Mouse (Mus musculus) adrenal gland, postnatal 10 days (tissue): ENCODE data around the gene Gpsm2. TPM values are rescaled to one million over a fixed set of nuclear protein-coding genes. Genes with fewer than 3 reads are reported as not detected.

Experiments used
- DNase-seq: peaks from one replicate; pipeline ENCODE4 v3.0.0; 2021; ENCODE audit warnings: mixed read lengths
- long read RNA-seq, 2 experiments: library from polyadenylated mRNA; stranded (forward); transcript quantifications; one replicate each; pipeline ENCODE4 v2.0.0; 2021
- total RNA-seq, 2 experiments: library from RNA; stranded (reverse); gene quantifications; 2 replicates each; pipeline ENCODE4 v1.2.3; 2021

Gpsm2 gene
- total RNA-seq: 10 to 100 TPM; 12.7 to 13.1 TPM
- long read RNA-seq, experiment 1, transcript Gpsm2-201 (15 exons, 3,498 nt): major isoform, 10 of 23 reads
- long read RNA-seq, experiment 1, partial matches to known transcripts: 3 of 23 reads
- long read RNA-seq, experiment 1, other reads (novel, unspliced or antisense): 10 of 23 reads
- long read RNA-seq, experiment 2, partial matches to known transcripts: 0 of 2 reads
- long read RNA-seq, experiment 2, other reads (novel, unspliced or antisense): 1 of 2 reads

DNA sequence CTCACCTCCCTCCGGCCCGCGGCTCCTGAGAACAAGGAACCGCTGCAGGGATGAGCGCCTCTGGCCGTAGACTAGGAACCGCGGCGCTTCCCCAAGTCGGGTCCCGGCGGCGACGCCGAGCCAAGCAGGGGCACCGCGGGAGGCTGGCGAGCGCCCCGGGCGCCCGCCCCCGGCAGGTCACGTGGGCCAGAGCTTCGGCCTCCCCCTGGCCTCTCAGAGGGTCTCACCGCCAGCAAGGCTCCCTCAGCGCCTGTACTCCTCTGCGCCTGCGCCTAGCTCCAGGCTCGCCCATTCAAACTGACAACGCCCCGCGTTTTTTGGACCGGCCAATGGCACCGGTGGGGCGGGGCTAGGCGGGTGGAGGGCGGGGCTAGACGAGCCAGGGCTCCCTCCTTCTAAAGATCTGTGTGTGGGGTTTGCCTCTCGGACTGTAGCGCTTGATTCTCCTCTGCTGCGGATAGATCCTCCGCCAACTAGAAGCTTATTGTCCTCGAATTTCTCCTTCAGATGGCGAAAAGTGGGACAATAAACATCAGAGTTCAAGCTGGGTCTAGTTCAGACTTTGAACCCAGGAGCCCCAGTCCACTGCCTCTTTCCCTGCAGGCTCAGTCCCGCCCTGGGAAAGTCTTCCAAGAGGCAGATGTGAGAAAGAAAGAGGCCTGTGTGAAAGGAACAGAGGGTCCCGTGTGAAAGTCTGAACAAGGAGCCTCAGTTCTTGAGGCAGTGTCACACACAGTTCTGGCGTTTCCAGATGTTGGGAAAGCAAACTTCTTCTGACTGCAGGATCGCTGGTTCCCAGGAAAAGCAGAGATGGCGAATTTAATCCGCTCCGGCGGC is at the start of gene Gpsm2:
Gpsm2 (minus strand) TSS at position 274 of the 837 bp plus-strand sequence.
- DNase-seq: peak; percentile 99

DNA sequence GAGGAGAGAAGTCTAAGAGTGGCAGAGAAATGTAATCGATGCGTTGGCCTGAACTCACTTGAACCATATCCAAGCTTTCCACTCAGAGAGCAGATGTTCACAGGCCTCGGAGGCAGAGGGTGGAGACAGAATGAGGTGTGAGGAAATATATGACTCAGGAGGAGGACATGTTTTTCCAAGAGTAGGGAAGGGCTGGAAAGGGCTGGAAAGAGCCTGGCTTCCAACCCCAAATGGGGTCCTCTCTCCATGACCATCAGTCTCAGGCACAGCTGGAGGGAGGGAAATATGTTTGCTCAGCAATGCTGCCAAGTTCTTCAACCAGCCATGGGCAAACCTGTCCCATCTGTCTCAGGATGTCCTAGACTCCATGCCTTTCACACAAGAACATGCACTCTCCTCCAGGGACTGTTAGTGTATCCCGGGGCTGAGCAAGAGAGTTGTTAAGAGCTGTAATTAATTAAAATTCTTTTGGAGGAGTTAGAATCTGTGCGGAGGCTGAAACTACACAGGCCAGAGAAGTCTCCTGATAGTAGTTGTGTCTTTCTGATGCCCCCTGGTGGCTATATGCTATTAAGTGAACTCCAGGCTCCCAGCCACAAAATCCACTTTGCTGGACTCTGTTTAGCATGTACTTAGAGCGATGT is 48.7 kb upstream of the Gpsm2 start:
- peak; percentile 73 for DNase-seq

DNA sequence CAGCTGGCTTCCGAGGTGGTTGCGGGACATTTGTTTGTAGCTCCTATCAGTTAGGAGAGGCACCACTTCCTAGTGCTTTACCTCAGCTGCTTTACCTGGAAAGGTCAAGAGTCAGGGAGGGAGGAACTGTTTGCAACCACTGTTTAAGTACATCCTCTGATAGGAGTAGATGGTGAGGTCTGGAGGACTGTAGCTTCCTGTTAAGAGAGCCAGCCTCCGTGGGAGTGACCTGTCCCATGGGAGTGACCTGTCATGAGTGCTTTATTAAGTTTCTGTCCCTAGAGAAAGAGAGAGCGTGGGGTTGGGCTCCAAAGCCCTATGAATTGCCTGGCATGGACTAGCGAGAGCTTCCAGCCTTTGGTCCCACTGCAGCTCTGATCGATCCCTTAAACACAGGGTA is 47.4 kb upstream of the Gpsm2 start:
- DNase-seq: no peak

DNA sequence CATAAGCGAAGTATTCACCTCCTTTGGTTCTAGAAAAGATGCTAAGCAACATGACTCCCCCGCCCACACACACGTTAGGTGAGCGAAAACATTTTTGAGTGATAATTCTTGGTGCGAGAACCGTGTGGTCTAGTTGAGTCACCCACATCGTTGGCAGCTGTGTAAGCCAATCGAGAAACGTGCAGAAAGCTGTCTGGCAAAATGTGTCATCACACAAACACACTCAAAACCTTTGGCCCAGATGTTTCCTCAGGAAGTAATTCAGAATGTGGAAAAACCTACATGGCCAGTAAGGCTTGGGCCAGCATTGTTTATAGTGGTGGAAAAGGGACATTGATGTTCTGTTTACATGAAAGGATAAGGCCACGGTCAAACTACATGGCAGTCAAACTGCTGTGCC is 45.3 kb upstream of the Gpsm2 start:
- DNase-seq: no peak

DNA sequence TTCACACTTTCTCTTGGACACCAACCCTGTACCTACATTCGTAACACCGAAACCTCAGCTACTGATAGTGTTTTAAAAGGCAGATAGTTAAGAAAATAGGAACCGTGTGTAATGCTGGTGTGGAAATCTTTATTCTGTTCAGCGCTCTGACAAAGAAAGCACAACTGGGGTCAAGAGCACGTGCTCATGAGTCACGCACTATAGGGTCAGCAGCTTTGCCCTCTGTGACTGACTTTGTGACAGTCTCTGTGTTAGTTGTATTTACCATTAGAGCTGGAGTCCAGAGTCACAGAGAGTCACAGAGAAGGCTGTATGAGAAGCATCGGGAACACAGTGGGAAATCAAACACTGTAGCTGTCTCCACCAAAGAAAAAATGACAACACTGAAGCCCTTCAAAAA is 44.8 kb upstream of the Gpsm2 start:
- no peak for DNase-seq

DNA sequence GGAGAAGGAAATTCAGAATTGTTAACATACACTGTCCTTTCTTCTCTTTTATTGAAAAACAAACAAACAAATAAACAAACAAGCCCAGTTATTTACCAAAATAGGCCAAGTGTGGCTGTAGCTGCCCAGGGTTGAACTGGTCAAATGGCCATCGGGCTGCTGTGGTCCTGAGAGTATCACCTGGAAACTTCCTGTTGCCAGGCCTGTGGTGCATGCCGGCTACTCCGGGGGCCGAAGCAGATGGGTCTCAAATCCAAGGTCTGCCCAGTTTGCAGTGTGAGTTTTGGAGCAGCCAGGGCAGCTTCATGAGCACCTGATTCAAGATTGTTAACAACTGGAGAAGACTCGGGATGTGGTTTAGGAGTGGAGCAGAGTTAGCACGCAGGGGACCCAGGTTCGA is 43.4 kb upstream of the Gpsm2 start:
- no peak for DNase-seq

DNA sequence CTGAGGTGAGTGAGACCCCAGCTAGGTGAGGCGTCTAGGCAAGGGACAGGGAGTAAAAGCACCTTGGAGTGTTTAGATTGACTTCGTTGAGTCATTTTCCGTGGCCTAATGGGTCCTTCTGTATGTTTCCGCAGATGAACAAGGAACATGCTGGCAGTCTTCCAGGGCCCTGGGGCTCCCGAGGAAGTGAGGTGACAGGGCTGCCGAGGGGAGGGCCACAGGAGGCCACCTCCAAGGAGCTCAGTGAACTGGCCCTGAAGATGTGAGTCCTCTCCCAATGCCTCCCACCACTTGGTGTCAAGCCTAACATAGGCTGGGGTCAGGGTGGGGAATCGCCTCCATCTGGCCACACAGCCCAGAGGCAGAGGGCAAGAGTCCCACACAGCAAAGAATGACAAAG is 42.9 kb upstream of the Gpsm2 start:
- peak; percentile 40 for DNase-seq

DNA sequence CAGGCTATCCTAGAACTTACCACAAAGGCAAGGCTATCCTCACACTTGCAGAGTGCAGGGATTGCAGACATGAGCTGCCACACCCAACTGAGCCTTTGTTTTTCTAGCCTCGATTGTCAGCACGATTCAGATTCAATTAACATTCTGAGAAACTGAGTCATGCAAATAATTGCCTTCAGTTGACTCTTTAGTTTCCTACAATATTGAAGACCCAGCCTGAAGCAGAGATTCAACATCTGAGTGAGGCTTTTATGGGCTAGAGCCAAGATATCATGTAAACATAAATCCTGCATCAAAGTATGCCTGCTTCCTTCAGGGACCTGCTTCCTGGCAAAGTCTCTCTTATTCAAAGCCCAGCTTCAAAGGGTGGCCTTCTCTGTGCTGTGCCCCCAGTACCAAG is 41.6 kb upstream of the Gpsm2 start:
- DNase-seq: no peak

DNA sequence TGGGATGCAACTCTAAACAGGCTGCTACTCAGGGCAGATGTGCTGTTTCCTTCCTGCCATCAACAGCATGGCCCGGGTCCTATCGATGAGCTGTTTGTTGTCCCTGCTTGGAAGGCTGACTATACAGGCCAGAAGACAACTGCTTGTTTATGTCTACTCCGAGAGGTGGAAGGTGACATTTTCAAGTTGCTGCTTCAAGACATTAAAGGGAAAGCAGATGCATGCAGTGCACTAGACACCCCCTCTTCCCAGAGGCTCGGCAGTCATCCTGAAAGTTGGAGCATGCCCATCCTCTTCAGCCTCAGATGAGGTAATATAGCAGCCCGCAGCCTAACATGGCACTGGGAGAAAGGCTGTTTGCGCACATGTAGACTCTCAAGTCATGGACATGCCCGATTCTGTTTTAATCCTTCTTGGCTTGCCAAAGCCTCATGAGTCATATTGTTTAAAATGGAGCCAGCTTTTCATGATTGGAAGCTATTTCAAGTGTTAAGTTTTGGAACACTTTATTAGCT is 40.5 kb upstream of the Gpsm2 start:
- DNase-seq: no peak

DNA sequence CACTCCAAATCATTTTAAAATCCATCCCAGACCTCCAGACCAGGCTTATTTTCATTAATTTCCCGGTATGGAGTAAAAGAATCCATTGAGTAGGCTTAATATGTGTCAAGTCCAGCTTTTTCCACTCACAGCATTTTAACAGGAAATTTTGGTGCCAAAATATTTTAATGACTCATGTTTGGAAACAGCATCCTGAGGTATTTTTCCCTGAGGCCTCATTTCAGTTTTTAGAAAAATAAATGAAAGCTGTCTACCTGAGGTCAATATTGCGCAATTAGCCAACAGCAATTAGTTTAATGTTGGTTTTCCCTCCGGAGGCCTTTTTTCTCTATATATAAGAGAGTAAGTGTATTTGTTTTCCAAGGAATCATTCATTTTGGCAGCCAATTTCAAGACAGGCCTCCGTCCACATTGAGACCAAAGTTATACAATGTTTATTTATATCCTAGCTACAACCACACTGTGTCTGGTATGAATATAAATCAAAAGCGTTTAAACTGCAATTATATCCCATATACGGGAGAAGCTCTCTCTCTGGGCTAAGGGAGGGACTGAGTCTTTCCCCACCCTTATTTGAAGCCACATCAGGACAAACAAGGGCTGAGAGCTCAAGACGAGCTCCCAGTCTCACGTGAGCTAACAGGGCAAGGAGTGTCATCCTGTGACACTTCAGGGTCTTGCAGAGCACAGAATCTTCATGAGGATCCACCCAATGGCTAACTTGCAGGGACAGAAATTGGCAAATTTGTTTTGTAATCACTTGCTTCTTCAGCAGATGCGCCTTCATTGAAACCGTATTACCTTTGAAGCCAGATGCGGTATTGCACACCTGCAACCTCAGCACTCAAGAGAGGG is 37.7 kb upstream of the Gpsm2 start:
- DNase-seq: no peak

DNA sequence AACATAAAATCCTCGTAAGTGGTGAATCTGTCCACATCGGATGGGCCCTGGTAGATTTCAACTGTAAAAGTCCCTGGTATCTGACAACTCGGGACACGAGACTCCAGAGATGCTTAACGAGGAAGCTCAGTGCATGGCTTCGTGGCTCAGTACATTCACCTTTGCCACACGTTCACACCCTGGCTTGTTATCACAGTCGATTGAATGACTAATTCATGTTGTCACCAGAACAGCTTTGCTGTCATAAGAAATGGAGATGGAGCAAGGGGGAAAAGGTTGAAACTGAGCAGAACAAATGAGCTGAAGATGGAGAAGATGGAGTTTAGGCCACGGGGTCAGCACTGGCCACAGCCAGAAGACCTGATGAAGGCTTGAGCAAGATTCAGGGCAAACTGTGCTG is 35.5 kb upstream of the Gpsm2 start:
- no peak for DNase-seq

DNA sequence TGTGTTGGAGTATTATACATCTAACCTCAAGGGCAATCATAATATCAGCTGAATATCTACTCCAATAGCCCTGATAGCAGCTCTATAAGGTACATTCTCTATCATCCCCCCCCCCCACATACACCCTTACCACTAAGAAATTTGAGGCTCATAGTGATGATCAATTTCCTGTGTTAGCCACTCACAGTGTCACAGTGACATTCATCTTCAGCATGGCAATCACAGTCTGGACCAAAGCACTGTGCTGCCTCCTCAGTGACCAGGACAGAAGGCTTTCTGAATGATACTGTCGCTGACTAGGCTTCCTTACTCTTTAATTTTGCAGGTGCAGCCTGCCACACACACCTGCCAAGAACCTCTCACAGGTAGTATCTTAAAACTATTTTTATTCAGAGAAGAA is 34.0 kb upstream of the Gpsm2 start:
- DNase-seq: no peak

DNA sequence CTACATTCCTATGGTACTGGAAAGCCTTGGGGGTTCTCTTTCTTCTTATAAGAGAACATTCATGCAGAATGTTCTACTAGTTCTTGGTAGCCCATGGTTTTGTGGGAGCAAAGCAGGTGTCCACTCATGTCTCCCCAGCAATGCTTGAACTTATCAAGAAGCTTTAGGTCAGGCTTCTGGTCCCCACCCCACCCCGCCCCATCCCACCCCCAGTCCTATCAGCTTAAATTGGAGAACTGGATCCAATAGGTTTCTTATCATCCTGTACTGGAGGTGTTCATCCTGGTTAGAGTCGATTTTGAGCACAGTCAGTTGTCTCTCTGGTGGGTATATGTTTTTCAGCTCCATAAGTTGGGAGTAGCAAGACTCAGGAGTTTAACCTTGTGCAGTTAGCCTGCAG is 33.4 kb upstream of the Gpsm2 start:
- no peak for DNase-seq

DNA sequence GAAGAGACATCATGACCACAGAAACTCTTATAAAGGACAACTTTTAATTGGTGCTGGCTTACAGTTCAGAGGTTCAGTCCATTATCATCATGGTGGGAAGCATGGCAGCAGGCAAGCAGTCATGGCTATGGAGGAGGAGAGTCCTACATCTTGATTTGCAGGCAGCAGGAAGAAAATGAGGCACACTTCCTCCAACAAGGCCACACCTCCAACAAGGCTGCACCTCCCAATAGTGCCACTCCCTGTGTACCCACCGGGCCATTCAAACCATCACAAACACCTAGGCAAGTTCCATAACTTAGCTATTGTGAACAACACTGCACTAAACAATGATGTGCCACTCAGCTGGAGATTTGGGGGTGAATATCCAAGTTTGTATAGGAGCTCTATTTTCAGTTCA is 32.4 kb upstream of the Gpsm2 start:
- no peak for DNase-seq

DNA sequence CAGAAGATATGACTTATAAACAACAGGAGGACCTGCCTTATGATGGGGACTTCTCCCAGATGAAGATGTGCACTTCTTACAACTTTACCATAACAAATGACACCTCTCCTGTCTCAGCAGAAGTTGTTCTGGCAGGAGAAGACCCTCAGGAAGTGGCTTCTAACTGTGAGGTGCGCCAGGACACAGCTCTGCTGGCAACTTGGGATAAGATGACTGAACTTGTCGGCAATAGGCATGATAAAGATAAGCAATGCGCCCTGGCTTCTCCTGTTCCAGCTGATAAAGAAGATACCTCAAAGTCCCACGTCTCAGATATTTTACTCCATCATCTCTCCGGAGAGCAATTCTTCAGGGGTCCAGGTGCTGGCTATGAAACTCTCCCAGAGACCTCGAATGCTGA is 29.6 kb upstream of the Gpsm2 start:
- no peak for DNase-seq

DNA sequence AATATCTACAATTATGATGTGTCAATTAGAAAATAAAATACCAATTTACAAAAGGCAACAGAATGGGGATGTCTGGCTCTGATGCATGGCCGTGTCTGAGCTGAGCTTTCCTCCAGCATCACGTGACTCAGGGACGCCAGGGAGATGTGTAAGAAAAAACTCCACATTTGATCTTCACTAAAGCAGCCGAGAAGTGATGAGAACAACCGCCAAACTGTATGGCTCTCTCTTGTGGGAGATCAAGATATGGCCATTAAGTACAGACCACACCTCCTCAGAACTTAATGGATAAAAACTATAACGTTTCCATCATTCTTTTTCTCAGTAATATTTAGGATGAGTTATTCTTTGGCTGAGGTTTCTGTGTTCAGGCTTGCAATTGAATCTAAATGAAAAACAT is 29.0 kb upstream of the Gpsm2 start:
- DNase-seq: no peak

DNA sequence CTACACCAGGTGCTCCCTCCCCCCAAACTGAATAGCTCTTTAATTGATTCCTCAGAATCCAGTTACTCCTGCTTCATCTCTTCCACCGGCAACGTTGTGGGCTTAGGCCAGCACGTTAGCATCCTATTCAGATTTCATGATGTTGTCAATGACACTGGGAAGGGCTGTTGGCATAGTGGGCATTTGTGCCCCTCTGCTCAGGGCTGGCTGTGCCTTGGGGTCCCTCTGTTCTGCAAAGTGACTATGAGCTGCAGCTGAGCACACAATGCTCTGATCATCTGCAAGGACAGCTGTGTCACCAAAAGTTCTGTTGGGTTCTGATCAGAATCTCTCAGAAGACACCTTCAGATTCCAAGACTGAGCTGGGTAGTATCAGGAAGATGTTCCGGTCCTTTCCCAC is 22.0 kb upstream of the Gpsm2 start:
- DNase-seq: no peak

DNA sequence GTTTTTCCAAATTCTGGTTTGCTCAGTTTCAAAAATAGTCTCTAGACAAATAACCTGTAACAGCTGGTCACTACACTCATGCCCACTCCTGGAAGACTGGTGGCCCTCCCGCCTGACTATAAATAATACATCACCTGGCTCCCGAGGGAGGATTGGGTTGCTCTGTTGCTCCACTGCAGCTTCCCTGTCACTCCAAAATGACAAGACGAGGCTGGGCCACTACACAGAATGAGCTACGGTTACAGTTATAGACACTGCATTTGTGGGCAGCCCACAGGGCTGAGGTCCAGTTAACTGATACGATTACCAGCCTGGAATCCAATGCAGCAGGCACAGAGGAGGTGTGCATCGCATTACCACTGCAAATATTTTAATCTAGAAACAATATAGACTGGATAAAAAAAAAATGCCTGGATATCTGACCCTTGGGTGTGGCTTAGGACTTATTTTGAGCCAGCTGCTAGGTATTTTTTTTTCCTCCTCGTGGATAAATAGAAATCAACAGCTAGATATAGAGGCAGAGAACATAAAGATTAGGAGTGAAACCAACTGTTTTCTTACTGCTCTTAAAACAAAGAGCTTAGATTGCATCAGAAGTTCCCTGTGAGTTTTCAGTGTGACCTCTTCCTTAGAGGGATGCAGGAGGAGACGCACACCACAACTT is 17.1 kb upstream of the Gpsm2 start, which contains the start of gene Aknad1:
Aknad1 (plus strand) TSS at position 614 of the 664 bp plus-strand sequence.
- no peak for DNase-seq

DNA sequence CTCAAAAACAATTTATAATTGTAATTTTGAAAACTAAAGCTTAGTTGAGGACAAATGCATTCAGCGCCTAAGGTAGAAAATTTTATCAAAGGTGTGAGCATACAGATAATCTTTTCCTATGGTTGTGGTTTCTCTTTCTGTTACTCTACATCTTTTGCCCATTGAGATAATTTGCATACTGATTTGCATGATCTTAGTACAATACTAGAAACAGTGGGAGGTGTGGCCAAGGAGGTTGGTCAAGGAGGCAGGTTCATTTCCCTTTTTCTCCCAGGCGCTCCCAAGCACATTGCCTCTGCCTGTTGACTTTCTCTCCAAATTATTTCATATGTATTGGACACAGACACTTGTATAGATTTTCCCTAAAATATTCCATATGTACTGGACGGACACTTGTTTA is 15.7 kb upstream of the Gpsm2 start:
- no peak for DNase-seq

DNA sequence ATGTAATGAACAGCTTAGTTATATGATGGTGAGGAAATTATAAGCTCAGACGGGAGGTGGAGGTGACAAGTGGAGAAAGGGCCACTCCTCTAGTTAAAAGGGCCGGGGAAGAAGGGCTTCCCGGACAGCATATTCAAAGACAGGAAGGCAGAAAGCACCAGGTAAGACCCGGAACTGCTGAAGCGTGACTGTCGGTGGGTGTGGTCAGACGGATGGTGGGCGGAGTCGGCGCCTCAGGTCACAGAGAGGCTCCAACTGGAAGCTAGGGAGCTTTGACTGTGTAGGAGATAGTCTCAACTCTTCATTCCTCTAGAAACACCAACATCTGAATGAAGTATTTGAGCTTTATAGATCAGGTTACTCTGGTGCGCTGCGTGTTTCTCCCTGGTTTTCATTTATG is 8.2 kb upstream of the Gpsm2 start:
- peak; percentile 12 for DNase-seq

DNA sequence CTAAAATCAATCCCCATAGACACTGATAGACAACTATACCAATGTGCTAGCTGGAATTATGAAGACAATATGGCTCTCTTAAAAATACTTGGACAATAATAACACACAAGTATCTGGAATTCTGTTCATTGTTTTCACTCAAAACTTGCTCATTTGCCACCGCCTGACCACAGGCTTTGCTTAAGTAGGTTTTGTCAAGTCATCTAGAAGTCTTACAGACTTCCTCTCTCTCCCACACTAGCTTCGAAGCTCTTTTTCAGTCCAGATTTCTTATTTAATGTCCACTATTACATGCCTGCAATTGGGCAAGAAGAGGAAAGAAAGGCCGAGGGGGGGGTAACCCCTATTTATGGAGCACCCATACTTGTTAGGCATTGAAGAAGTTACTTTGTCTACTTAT is 5.7 kb upstream of the Gpsm2 start:
- no peak for DNase-seq

DNA sequence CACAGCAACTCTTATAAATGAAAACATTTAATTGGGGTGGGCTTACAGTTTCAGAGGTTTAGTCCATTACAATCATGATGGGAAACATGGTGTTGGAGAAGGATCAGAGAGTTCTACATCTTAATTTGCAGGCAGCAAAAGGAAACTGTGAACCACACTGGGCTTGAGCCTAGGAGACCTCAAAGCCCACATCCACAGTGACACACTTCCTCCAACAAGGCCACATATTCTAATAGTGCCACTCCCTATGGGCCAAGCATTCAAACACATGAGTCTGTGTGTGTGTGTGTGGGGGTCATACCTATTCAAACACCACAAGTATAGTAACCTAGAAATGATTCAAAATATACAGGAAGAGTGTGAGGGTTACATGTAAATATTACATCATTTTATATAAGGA is 5.2 kb upstream of the Gpsm2 start:
- no peak for DNase-seq
